Mouse (Mus musculus) CD4-positive, CD25-positive, alpha-beta regulatory T cell (primary cell): ENCODE data around the gene Tmco2. TPM values are rescaled to one million over a fixed set of nuclear protein-coding genes. Genes with fewer than 3 reads are reported as not detected.

Source experiments
- polyA plus RNA-seq: library from polyadenylated mRNA; unstranded; fragments of 100-300 nt; shearing (Covaris generic); gene quantifications from one replicate; pipeline ENCODE4 v1.2.1, GENCODE M21; 2017

Tmco2 gene
- polyA plus RNA-seq, result not detected

DNA sequence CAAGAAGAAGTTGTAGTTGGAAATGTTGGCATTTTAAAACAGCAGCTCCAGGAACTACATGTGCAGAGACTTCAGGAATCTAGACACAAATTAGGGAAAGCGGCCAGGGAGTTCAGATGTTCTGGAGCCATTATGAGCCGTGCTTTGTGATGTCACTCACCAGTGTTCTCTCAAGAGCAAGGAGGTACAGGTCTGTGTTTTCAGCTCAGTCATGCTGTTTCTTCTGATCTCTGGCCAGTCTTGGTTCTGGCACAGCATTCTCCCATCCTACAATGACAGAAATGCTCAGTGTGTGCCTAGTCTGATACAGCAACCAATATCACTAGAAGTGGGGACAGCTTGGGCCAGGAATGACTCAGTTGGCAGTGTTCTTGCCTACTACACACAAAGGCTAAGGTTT lies at the start of gene Tmco2:
Tmco2 (minus strand) TSS at position 101 of the 400 bp plus-strand sequence.

GRCm38 (mm10) chr4:121097650-121098378 lies 11.2 kb downstream of the Tmco2 start, which contains the start of gene Zmpste24:
Gene Zmpste24 (minus strand): TSS chr4:121098241.

Other genes with a start within 250 kb of the Tmco2 start
- gene Exo5, start 184.2 kb downstream of the Tmco2 start, polyA plus RNA-seq, result 28.1 TPM
- 4.7 TPM for gene Zfp69, start 157.5 kb downstream of the Tmco2 start, polyA plus RNA-seq
- 64.6 TPM for gene Smap2, start 92.0 kb downstream of the Tmco2 start, polyA plus RNA-seq
- not detected for gene Col9a2, start 69.8 kb downstream of the Tmco2 start, polyA plus RNA-seq
- 51.4 TPM for gene Zmpste24, start 11.0 kb downstream of the Tmco2 start, polyA plus RNA-seq
- gene Rlf, start 105.9 kb upstream of the Tmco2 start, polyA plus RNA-seq, result 44.3 TPM
- not detected for gene Gm12888, start 215.7 kb upstream of the Tmco2 start, polyA plus RNA-seq